Mouse (Mus musculus) gastrocnemius, adult 8-10 months (tissue): ENCODE measurements at regions not wholly inside any gene's neighbourhood (a gene's known extent, or its start where the extent isn't known, plus 50 kb on each side); places are given as distances from the start of the nearest gene placed in this dataset.
"Not testable (repeated sequence)": the region's sequence is repeated elsewhere in the genome, so short reads cannot be mapped to it uniquely, and the experiment has no call there.

Experiments used
- DNase-seq, 2 experiments: peaks; one replicate each; pipeline ENCODE4 v3.0.0; 2022; ENCODE audit warnings: low spot score in 2 of 2

GRCm38 (mm10) chr4:4380024-4380590 lies 302.8 kb upstream of the Sdr16c6 start:
- no peak for DNase-seq

DNA sequence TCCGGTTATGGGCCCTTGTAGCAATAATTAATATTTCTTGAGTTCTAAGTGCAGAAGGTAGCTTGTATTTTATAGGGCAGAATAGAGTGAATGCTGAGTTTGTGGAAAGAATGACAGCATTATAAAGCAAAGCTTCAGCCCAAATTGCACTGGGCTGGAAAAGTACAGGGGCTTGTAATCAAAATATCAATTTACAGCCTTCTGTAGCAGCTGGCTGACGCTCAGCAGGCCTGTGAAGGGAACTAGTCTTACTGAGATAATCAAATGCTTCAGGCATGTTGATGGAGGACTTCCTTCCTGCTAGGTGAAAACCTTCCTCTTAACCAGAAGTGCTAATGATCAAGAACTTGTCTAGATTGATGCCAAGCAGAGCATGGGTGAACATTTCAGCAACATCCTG lies 257.9 kb upstream of the Sdr16c6 start:
- no peak for DNase-seq

- DNase-seq = no peak
Observed at GRCm38 (mm10) chr4:4333472-4334123, 256.3 kb upstream of the Sdr16c6 start.

DNA sequence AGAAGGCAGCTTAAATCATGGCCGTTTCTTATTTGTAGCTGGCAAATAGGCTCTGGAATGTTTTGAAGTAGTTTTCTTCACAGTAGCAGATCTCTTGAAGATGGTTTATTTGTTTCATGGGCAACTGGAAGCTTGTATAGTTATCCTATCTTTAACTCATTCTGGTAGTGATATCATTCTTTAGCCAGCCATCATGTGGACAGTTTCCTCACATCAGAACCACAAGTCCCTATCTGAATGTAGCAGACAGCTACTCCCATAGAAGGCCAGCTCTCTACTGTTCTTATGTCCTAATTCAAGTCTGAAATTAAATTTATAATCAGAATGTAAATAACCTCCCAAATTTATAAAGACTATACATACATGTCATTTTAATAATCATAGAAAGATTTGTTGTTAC lies 253.8 kb upstream of the Sdr16c6 start:
- DNase-seq = no peak

GRCm38 (mm10) chr4:4315651-4316411 lies 238.5 kb upstream of the Sdr16c6 start:
- DNase-seq = no peak

GRCm38 (mm10) chr4:4311496-4311895 lies 234.2 kb upstream of the Sdr16c6 start:
- no peak for DNase-seq

- DNase-seq = no peak
Observed at GRCm38 (mm10) chr4:4306922-4307321, 229.6 kb upstream of the Sdr16c6 start.

DNA sequence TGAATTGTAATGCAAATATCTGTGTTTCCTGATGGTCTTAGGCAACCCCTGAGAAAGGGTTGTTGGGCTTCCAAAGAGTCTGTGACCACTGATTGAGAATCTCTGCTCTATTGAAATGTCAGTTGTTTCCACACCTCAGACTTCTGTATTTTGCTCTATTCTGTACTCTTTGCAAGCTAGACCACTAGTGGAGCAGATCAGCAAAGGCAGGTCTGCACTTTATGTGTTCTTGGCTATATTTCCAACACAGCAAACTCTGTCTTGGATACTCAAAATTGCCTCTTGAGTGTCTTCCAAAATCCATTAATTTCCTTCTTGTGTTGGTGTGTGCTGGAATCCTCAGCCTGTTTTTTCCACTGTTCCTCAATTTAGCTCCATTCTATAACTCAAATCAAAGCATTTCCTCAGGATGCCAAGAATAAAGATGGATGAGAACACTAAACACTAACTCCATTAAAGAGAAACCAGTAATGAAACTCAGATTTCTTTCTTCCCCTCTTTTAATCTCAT lies 228.5 kb upstream of the Sdr16c6 start:
- no peak for DNase-seq

- DNase-seq = peak; percentile 11 to 15
Observed at GRCm38 (mm10) chr4:4304666-4305065, 227.3 kb upstream of the Sdr16c6 start.

DNA sequence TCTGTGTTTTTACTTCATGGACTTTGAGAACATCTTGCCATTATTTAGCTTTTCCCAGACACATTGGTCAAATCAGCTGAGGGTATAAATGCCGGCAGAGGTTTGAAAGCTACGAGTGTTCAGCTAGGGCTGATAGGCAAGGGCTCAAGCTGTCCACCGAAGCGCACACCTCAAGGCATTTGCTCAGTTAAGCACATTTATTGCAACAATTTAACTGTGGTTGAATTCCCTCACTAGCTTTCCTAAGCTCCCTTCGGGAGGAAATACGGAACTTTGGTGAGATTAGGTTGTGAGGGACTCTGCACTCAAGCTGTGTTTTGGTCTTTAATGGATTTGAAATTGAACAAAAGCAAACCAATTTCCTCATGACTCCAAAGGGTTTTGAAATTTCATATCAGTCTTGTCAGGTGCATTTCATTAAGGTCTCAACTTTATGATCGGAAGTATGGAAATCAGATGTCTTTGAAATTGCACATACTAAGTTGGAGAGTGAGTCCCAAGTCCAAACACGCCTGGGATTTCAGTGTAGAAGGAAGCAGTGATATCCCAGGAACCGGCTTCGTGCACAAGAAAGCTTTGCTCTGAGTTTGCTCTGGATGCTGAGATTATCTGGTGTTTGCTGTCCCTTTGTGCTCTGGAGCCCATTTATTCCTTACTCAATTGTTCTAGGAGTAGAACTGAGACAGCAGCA lies 223.0 kb upstream of the Sdr16c6 start:
- no peak for DNase-seq

- DNase-seq = no peak
Observed at GRCm38 (mm10) chr4:4299631-4300030, 222.3 kb upstream of the Sdr16c6 start.

DNA sequence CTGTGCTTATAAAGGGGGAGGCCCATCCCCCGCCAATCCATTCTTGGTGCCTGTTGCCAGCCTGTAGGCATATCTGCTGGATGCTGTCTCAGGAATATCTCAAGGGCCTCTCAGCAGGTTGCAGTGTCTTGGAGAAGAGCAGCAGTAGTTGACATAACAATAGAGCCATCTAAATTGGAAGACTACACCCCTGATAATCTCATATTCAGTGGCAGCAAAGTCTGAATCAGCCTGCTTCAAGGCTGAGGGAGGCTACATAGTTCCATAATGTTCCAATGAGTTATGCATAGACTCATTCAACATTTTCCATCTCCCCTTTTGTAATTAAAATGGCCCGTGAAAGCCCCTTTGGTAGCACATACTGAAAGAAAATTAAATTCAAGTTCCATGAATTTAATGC lies 172.3 kb upstream of the Sdr16c6 start:
- no peak for DNase-seq

DNA sequence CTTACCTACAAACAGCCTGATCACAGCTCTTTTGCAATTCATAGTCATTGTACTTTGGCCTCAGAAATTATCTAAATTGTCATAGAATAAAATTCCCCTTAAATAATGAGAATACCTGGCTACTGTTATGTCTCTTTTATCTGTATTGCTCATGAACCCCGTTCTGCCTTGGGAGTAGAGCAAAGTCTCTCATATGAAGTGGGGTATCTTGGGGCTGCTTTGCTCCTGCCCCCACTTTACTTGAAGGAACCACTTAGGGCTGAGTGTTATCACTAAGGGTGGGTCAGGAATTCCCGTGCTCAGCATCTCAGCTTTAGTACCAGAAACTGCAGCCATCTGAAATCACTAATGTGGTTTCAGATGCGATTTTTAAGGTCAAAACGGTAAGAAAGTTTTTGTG lies 170.3 kb upstream of the Sdr16c6 start:
- no peak for DNase-seq

DNA sequence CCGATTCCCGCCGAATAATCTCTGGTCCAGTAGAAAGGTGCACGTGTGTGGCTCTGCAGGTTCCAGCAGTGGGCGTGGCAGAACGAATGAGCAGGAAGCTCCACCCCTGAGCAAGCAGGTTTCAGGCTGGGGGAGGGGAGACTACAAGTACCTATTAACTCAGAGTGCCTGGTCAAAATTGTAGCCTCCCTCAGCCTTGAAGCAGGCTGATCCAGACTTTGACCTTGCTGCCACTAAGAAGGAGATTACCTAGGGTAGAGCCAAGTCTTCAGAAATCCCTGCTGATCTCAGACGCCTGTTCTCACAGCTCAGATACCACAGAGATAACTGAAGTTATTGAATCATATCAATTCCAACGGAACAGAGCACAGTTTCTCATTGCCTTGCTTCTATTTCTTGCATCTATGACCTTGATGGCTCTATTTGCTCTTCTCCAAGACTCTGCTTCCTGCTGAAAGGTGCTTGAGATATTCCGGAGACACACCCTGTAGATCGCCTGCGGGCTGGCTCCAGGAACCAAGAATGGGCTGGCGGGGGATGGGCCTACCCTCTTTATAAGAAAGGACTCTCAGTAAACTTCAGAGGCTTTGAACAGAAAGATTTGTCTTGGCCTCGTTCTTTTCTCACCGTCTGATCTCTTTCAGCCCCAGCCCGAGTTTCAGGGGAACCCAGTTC lies 165.1 kb upstream of the Sdr16c6 start:
- not testable (repeated sequence) for DNase-seq

GRCm38 (mm10) chr4:4226209-4226608 lies 148.9 kb upstream of the Sdr16c6 start:
- no peak for DNase-seq

GRCm38 (mm10) chr4:4219701-4220100 lies 142.4 kb upstream of the Sdr16c6 start:
- DNase-seq = no peak

GRCm38 (mm10) chr4:4211892-4212291 lies 134.6 kb upstream of the Sdr16c6 start:
- no peak for DNase-seq

GRCm38 (mm10) chr4:4205158-4205557 lies 127.8 kb upstream of the Sdr16c6 start:
- no peak for DNase-seq

GRCm38 (mm10) chr4:4199309-4199708 lies 122.0 kb upstream of the Sdr16c6 start:
- no peak for DNase-seq

DNA sequence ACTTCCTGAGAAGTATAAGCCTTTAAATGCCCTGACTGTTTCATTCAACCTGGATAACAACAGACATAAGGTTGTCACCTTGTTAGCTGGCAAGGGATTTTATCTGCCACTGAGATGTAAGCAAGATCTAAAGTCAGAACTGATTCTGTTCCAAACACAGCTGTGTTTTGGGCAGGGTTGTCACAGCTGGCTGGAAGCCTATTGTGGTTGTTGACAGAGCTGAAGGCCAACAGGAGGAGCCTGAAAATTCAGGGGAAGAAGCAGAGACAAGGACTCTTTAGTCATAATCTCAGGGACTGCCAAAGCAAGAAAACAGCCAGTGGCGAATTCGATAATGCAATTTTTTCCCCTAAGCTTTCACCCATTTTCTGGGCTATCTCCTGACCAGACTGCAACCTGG lies 118.5 kb upstream of the Sdr16c6 start:
- DNase-seq = peak in 1 of 2 experiments; percentile 28

- DNase-seq = no peak
Observed at GRCm38 (mm10) chr4:4195250-4195649, 117.9 kb upstream of the Sdr16c6 start.
